10 mouse cellular contexts compared by ENCODE assay signal in genomic region chr4:136867690-136868345, GRCm38 (mm10). TPM values are rescaled to one million over a fixed set of nuclear protein-coding genes. Genes with fewer than 3 reads are reported as not detected.
DNase-seq lines count a peak whose midpoint lies in the region; ATAC-seq lines count a peak whose summit lies in the region.
"Had no signal": no experiment of that assay in that cellular context is flagged by ENCODE, and none has a peak within 500 bp of the region (broad histone marks: within the 10 kb centered on the region; RNA-seq: fewer than 3 reads in every experiment).

No protein-coding gene starts in this region.

- no peaks in the 10 kb centered on the region for H3K36me3 ChIP-seq in lung, embryonic 16.5 days (ENCODE audit: control insufficient read depth, insufficient read depth, low read length)
- H3K36me3 ChIP-seq in hindbrain, embryonic 14.5 days (replicated peaks; ENCODE audit: control insufficient read depth, insufficient read depth), result no peaks in the 10 kb centered on the region

- WGBS in lung, embryonic 16.5 days, result 8% methylated on average over 12 of the region's 12 CpGs
- WGBS in hindbrain, embryonic 14.5 days, result 16% methylated on average over 11 of the region's 12 CpGs

- H3K4me2 ChIP-seq in lung, embryonic 16.5 days (ENCODE audit: low read depth, low read length), result no peak overlapping the region
- H3K4me2 ChIP-seq in hindbrain, embryonic 14.5 days (replicated peaks), result no peak overlapping the region

- DNase-seq in lung, postnatal 25 days (ENCODE audit: low spot score), result no peak
- peak; percentile 55 for DNase-seq in embryo, embryonic 10 days (ENCODE audit: low spot score)
- DNase-seq in hindbrain, embryonic 14.5 days (ENCODE audit: low spot score), result no peak
- DNase-seq in retina, embryonic 14.5 days (ENCODE audit: low spot score), result peak; percentile 53
- DNase-seq in urinary bladder, postnatal 36 days (ENCODE audit: low spot score in 2 of 2), result no peak
- DNase-seq in spleen, adult 18-20 months, result no peak
- DNase-seq: kidney, adult 2 months; lung, postnatal 14 days had no signal

- H3K9me3 ChIP-seq in lung, embryonic 16.5 days (ENCODE audit: control insufficient read depth, low read length), result no peaks in the 10 kb centered on the region
- no peaks in the 10 kb centered on the region for H3K9me3 ChIP-seq in hindbrain, embryonic 14.5 days (ENCODE audit: control insufficient read depth, low read length)

- no peak overlapping the region for H3K27ac ChIP-seq in lung, embryonic 16.5 days (ENCODE audit: low read length)
- H3K27ac ChIP-seq in hindbrain, embryonic 14.5 days, result 0 out of 2 replicates have a peak overlapping the region, but pooled peaks have one; percentile 20

- H3K27me3 ChIP-seq in lung, embryonic 16.5 days (ENCODE audit: control insufficient read depth, insufficient read depth, low read depth, low read length), result peaks cover 6% of the 10 kb centered on the region; the same call in 1 of the 2 replicates
- H3K27me3 ChIP-seq in hindbrain, embryonic 14.5 days (ENCODE audit: control insufficient read depth, insufficient read depth, low read length), result no peaks in the 10 kb centered on the region

- H3K4me3 ChIP-seq in lung, embryonic 16.5 days (ENCODE audit: low read length), result no peak overlapping the region
- no peak overlapping the region for H3K4me3 ChIP-seq in hindbrain, embryonic 14.5 days (replicated peaks; ENCODE audit: low read length)

- 0 out of 2 replicates have a peak, but pooled peaks have one; percentile 28 for ATAC-seq in lung, embryonic 16.5 days (ENCODE audit: low read depth)
- ATAC-seq in hindbrain, embryonic 14.5 days (ENCODE audit: low FRiP score), result peak; percentile 37; the same call in 1 of the 2 replicates
- no peak for ATAC-seq in megakaryocyte, adult 5-6 weeks (ENCODE audit: poor library complexity, severe bottlenecking)

- H3K4me1 ChIP-seq in lung, embryonic 16.5 days (replicated peaks; ENCODE audit: control insufficient read depth, insufficient read depth, low read length), result no peaks in the 10 kb centered on the region
- peaks cover 28% of the 10 kb centered on the region for H3K4me1 ChIP-seq in hindbrain, embryonic 14.5 days (replicated peaks; ENCODE audit: control insufficient read depth, insufficient read depth, low read length)

- H3K9ac ChIP-seq in lung, embryonic 16.5 days (ENCODE audit: low read length), result no peak overlapping the region
- no peak overlapping the region for H3K9ac ChIP-seq in hindbrain, embryonic 14.5 days

RNA-seq across cellular contexts. Expression of gene C1qb, which starts 18.2 kb away (rescaled TPM):
- polyA plus RNA-seq in lung, embryonic 16.5 days (2015; fragmentation: Nextera tagmentation; extraction: Ambion mirVana), result 51.9 and 55.2 TPM in 2 replicates
- 48.6 and 52.3 TPM in 2 replicates for polyA plus RNA-seq in hindbrain, embryonic 14.5 days (2014; fragmentation: Nextera tagmentation; extraction: Ambion mirVana)
- total RNA-seq in megakaryocyte, adult 5-6 weeks (2015), result 2.2 and 3.3 TPM in 2 replicates
- 1.9 and 2.2 TPM in 2 replicates for total RNA-seq in megakaryocyte, adult 5-6 weeks (2017)

RNA-seq across cellular contexts. Expression of gene C1qc, which starts 25.0 kb away (rescaled TPM):
- 21.9 and 24.5 TPM in 2 replicates for polyA plus RNA-seq in lung, embryonic 16.5 days (2015; fragmentation: Nextera tagmentation; extraction: Ambion mirVana)
- 29.5 and 30.5 TPM in 2 replicates for polyA plus RNA-seq in hindbrain, embryonic 14.5 days (2014; fragmentation: Nextera tagmentation; extraction: Ambion mirVana)
- 0.98 and 1.4 TPM in 2 replicates for total RNA-seq in megakaryocyte, adult 5-6 weeks (2015)
- total RNA-seq in megakaryocyte, adult 5-6 weeks (2017), result 0.53 and 0.62 TPM in 2 replicates

RNA-seq across cellular contexts. Expression of gene C1qa, which starts 30.8 kb away (rescaled TPM):
- polyA plus RNA-seq in lung, embryonic 16.5 days (2015; fragmentation: Nextera tagmentation; extraction: Ambion mirVana), result 32.6 and 36.7 TPM in 2 replicates
- polyA plus RNA-seq in hindbrain, embryonic 14.5 days (2014; fragmentation: Nextera tagmentation; extraction: Ambion mirVana), result 29.9 and 33.4 TPM in 2 replicates
- 1.0 and 2.3 TPM in 2 replicates for total RNA-seq in megakaryocyte, adult 5-6 weeks (2015)
- total RNA-seq in megakaryocyte, adult 5-6 weeks (2017), result 0.29 and 1.0 TPM in 2 replicates

RNA-seq across cellular contexts. Expression of gene Ephb2, which starts 32.0 kb away (rescaled TPM):
- 1.5 and 1.6 TPM in 2 replicates for polyA plus RNA-seq in lung, embryonic 16.5 days (2015; fragmentation: Nextera tagmentation; extraction: Ambion mirVana)
- polyA plus RNA-seq in hindbrain, embryonic 14.5 days (2014; fragmentation: Nextera tagmentation; extraction: Ambion mirVana), result 26.6 and 28.1 TPM in 2 replicates
- 1.1 and 1.4 TPM in 2 replicates for total RNA-seq in megakaryocyte, adult 5-6 weeks (2015)
- total RNA-seq in megakaryocyte, adult 5-6 weeks (2017), result 0.77 and 1.2 TPM in 2 replicates

Comparison
In these comparisons a context has a peak if more than half of its experiments do, and no peak if none do; other contexts are left out.
1. DNase-seq: peak in embryo, embryonic 10 days (single experiment) and retina, embryonic 14.5 days (single experiment); none in lung, postnatal 25 days (single experiment), hindbrain, embryonic 14.5 days (single experiment), urinary bladder, postnatal 36 days (0 of 2) and spleen, adult 18-20 months (0 of 2).